Mouse (Mus musculus) mouse embryonic stem cell (cell line): ENCODE measurements at regions not wholly inside any gene's neighbourhood (a gene's known extent, or its start where the extent isn't known, plus 50 kb on each side); places are given as distances from the start of the nearest gene placed in this dataset.

Experiments
- in situ Hi-C, 2 experiments: fragments of 300-500 bp; cut with MboI; formaldehyde crosslinking; loops; 1 replicate in 1 of 2; 3 replicates in 1 of 2; pipeline ENCODE4 v1.14.3; 2019 to 2020; ENCODE audit warnings: low sequenced_read_pairs in 2 of 2, low pct_unique_long_range_greater_than_20kb in 1 of 2, mixed read lengths in 1 of 2; ENCODE audit not compliant: unreplicated experiment in 1 of 2

DNA sequence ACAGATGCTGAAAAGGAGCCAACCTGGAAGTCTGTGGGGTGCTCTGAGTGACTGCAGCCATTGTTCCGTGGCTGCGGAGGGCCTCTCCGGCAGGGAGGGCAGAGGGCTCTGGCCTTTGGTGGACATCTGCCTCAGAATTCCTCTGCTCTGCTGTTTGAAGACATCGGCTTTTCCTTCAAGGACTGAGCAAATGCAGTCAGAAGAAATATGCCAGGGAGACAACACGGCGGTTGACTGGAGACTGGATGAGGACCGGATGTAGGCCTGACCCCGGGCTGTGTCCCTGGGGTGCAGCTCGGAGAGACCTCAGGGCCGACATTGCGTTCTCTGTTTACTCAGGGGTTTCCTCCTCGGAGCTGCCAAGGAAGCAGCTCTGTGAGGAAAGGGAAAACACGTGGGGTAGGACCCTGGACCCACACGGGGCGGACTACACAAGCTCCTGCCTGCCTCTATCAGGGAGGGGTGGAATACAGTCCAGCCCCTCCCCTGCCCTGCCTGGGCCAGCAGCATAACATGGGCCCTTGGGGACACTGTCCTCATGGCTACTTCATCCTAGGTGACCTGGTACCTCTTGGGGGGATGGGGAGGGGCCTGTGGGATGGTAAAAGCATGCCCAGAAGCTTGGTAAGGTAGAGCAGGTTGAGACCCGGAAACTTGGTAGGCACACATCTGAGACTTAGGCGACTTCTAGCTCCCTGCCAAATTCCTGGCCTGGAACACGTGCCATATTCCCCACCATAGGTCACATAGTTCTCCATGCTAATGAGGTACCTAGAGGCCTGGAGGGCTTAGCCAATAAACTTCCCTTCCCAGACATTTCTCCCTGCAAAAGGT is 72.1 kb upstream of the Itga6 start:
- in situ Hi-C loops = no loop called here

DNA sequence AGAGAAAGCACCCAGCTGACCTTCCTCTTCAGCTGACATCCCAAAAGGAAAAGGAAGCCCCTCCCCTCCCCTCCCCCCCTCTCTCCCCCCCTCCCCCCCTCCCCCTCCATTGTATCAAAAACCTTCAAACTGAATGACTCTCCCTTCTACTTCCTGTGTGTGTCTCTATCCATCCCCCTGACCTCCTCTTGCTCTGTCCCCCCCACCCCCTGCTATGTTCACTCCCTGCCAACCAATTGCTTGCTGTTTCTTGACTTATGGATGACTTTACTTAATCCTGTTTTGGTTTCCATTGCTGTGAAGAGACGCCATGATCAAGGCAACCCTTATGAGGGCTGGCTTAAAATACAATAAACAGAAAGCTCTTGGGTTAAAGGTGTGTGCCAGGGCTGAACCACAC is 64.7 kb upstream of the Itga6 start:
- in situ Hi-C loops = no loop called here

DNA sequence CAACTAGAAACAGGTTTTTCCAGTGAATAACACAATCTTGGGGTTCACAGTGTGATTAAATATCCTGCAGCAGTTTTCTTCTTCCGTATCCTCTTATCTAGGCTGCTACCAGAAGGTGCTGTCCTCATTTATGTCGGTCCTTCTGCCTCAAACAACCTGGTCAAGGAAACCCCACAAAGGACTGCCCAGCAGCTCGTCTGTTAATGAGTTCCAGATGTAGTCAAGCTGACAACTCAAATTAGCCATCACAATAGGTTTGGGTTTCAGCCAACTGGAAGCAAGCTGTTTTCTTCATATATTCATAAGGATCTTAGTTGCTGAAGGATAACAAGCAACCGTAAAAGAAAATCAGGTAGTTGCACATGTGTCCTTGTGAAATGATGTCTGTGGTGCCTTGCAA is 64.3 kb upstream of the Itga6 start:
- in situ Hi-C loops = no loop called here

DNA sequence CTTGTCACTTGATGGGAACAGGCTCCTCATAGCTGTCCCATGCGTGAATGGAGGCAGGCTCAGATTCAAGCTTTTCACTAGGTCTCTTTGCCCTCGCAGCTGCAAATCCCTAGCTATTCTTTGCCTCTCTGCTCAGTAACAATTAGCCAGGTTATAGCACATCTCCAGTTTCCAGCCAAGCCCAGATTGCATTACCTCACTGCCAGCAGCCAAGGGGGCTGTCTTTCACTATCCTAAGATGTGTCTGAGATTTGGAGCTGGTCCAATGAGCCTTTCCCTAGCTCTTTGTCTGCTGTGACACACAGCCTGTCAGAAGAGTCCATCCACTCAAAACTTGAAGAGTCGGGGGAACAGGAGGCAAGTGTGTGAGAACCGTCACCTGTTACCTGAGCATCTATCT is 62.0 kb upstream of the Itga6 start:
- in situ Hi-C loops = no loop called here

DNA sequence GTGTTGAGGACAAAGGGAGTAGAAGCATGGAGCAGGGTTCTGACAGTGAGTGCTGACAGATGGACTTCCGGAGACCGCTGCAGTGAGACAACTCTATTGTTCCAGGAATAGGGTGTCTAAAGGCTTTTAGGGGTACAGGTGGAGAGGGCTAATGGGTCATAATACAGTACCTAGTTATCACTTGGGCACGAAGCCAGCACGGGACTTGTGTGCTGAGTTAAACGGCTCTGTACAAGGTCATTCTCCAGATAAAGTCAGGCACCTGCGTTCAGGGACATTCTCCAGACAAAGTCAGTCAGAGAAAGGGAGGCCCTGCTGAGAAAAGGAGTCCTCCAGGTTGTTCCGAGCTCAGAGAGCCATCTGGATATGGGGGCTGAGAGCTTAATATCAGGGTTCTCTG is 60.2 kb upstream of the Itga6 start:
- in situ Hi-C loops = no loop called here

DNA sequence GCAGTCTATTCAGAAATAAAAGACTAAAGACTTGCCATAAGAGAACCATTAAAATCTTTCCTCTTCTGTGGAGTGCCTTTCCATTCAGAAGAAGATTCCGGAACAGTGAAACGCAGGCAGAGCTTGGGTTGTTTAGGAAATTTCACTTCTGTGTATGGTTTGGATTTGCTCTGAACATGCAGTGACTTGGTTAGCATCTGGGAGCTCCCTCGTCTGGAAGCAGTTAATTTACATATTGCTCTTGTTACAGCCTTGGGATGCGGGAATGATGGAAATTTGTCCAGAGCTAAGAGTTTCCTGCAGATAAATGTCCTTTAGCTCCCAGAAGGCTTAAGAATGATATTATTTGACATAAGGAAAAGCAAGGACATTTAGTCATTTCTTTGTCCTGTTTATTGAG is 56.4 kb upstream of the Itga6 start:
- in situ Hi-C loops = no loop called here

DNA sequence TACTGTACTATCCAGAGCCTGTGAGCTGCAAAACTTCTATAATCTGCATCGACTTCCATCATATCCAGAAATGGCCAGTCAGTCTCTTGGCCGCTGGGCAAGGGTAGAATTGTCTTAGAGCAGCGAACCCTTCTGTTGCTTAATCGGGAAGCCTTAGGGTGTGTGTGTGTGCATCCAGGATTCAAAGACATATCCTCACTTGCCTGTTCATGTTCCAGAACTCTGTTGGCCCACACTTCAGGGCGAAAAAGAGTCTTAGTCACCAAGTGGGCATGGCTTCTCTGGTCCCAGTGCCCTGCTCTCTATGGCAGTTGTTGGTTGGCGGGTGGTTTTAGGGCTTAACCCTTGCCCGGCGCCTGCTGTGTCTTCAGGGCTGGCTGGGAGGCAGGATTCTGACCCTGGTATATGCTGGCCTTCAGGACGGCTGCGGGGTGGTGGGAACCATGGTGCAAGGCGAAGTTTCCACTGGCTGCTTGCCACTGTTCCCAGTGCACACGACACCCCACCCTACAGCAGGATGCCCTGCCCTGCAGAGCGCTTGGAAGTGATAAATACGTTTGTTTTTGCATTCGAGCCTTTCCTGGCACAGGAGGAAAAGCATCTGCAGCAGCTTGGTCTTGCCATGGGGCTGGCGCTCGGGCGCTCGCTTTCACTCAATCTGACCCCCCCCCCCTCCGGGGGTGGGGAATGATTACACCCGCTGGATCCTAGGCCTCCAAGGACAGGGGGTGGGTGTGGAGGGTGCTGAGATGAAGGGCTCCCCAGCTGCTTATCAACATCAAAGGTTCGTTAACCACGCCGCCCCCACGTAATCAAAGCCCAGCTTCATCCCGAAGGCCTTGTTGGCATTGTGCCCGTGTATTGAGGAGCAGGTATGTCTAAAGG is 54.9 kb upstream of the Itga6 start:
- in situ Hi-C loops = no loop called here

DNA sequence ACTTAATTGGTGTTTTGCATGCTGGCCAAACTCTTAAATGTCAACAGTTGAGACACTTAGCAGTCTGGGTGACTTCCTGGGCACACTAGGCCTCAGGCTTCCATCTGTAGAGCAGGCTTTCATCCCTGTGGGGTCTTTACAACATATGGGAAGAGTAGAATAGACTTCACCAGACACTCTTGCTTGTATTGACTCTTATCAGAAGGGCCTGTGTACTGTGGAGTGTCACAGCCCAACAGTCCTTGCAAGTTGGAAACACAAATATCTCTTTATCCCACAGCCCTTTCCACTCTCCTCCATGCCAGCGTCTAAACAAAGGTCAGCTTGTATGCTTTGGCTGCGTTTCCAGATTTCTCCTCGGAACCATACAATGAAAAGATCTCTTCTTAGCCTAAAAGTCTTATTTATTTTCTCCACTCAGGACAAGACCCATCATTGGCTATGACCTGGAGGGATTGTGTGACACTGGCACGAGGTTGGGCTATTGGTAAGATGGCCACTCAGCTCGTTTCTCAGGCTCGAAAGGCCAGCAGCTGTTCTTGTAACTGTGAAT is 50.6 kb upstream of the Itga6 start:
- in situ Hi-C loops = no loop called here
